Mouse (Mus musculus): Measurements from ENCODE around the gene Als2cr12. TPM values are rescaled to one million over a fixed set of nuclear protein-coding genes. Genes with fewer than 3 reads are reported as not detected.

Gene Als2cr12
- 0.59 TPM for polyA plus RNA-seq (2017; shearing (Covaris generic))

DNA sequence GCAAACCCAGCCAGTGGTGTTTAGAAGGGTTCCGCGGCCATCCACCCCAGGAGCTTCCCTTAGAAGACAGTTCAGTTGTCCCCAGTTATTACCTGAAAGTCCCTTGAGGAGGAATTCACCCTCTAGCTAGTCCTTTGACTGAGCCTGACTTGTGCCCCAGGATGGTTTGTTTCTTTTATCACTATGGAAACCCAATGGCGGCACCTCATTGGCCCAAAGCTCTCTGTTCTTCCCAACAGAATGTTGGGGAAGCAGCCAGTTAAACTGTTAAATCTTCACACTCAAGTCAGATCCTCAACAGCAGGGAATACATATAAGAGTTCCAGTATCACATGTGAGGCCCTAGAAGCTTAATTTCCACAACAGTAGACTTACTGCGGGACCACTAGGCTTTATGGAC lies at the start of gene Als2cr12:
Als2cr12 (minus strand) TSS at position 180 of the 400 bp plus-strand sequence.

DNA sequence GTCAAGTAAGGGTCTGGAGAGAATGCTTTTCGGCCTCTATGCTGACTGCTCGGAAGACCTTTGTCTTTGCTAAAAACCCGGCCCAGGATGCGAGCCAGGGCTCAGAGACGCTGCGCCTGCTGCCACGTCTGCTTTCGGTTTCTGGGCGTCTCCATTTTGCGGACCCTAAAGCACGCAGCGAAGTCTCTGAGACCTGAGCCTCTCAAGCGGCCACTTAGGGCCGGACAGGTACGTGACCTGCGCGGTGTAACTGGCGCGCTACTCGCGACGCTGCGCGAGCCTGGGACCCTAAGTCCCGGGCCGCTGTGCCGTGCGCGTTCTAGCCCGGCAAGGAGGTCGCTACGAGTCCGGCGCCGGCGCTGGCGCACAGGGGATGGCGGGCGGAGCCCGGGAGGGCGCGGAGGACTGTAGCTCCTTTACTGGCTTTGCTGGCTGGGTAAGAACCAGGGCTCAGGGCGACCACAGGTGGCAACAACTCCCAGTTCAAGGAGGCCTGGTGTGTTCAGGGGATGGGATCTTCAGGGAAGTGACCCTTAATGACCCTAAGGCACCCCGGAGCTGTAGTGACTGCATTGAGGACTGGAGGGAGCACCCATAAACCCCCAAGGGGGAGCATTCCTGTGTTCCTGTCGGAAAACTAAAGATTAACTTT lies 15.7 kb upstream of the Als2cr12 start, which contains the start of gene Cflar:
Cflar (plus strand) TSS at position 144 of the 652 bp plus-strand sequence.

Other genes with a start within 250 kb of the Als2cr12 start
- gene Orc2, start 190.9 kb downstream of the Als2cr12 start, polyA plus RNA-seq (2017; shearing (Covaris generic)) = 30.4 TPM
- gene Fam126b, start 109.7 kb downstream of the Als2cr12 start, polyA plus RNA-seq (2017; shearing (Covaris generic)) = 16.4 TPM
- gene Ndufb3, start 109.6 kb downstream of the Als2cr12 start, polyA plus RNA-seq (2017; shearing (Covaris generic)) = 130 TPM
- gene Cflar, start 15.5 kb upstream of the Als2cr12 start, polyA plus RNA-seq (2017; shearing (Covaris generic)) = 150 TPM
- gene Casp8, start 99.4 kb upstream of the Als2cr12 start, polyA plus RNA-seq (2017; shearing (Covaris generic)) = 280 TPM